Mouse (Mus musculus) G1E-ER4 (cell line): ENCODE results near the gene Uhrf1bp1l. TPM values are rescaled to one million over a fixed set of nuclear protein-coding genes. Genes with fewer than 3 reads are reported as not detected.

Source experiments
- GATA1 ChIP-seq: IDR thresholded peaks from one replicate; pipeline ENCODE4 v1.8.0; 2012; ENCODE audit warnings: low read length, inconsistent platforms
- polyA plus RNA-seq: library from polyadenylated mRNA; stranded (reverse); fragments of >175 nt; gene quantifications from 2 replicates; pipeline ENCODE4 v1.2.3, GENCODE M21; 2012

Gene Uhrf1bp1l
- polyA plus RNA-seq, 1 experiment: 2.9 TPM

GRCm38 (mm10) chr10:89738395-89738794, 6.4 kb upstream of the Uhrf1bp1l start:
- no peak for TF ChIP-seq GATA1

- TF ChIP-seq GATA1: no peak
Measured at GRCm38 (mm10) chr10:89739703-89740102, 5.1 kb upstream of the Uhrf1bp1l start.

- TF ChIP-seq GATA1: no peak
Measured at GRCm38 (mm10) chr10:89740995-89741394, 3.8 kb upstream of the Uhrf1bp1l start.

- no peak for TF ChIP-seq GATA1
Measured at GRCm38 (mm10) chr10:89743266-89743665, 1.5 kb upstream of the Uhrf1bp1l start.

GRCm38 (mm10) chr10:89744341-89744740, 450 bp upstream of the Uhrf1bp1l start:
- no peak for TF ChIP-seq GATA1

- no peak for TF ChIP-seq GATA1
Measured at GRCm38 (mm10) chr10:89745666-89746020, 852 bp downstream of the Uhrf1bp1l start.

- TF ChIP-seq GATA1: no peak
Measured at GRCm38 (mm10) chr10:89746581-89746980, 1.8 kb downstream of the Uhrf1bp1l start.

GRCm38 (mm10) chr10:89747221-89747905, 2.6 kb downstream of the Uhrf1bp1l start:
- TF ChIP-seq GATA1: no peak

- TF ChIP-seq GATA1: no peak
Measured at GRCm38 (mm10) chr10:89747911-89748310, 3.1 kb downstream of the Uhrf1bp1l start.

- TF ChIP-seq GATA1: no peak
Measured at GRCm38 (mm10) chr10:89748619-89749018, 3.8 kb downstream of the Uhrf1bp1l start.

GRCm38 (mm10) chr10:89751069-89751468, 6.3 kb downstream of the Uhrf1bp1l start:
- no peak for TF ChIP-seq GATA1

GRCm38 (mm10) chr10:89755231-89755630, 10.4 kb downstream of the Uhrf1bp1l start:
- TF ChIP-seq GATA1: no peak

GRCm38 (mm10) chr10:89760772-89761171, 16.0 kb downstream of the Uhrf1bp1l start:
- no peak for TF ChIP-seq GATA1

- no peak for TF ChIP-seq GATA1
Measured at GRCm38 (mm10) chr10:89764457-89765121, 19.8 kb downstream of the Uhrf1bp1l start.

GRCm38 (mm10) chr10:89765790-89766714, 21.3 kb downstream of the Uhrf1bp1l start:
- TF ChIP-seq GATA1: no peak
